Mouse (Mus musculus) heart, embryonic 15.5 days (tissue): ENCODE data around the gene Phrf1. TPM values are rescaled to one million over a fixed set of nuclear protein-coding genes. Genes with fewer than 3 reads are reported as not detected.

ENCODE experiments used
- ATAC-seq: fragments of 200-750 bp; cut with Nextera tagmentation; replicated peaks from 2 replicates; pipeline ENCODE4 v1.8.0; 2017; ENCODE audit warnings: low read depth, moderate TSS enrichment; ENCODE audit not compliant: insufficient number of reproducible peaks, insufficient read depth, low FRiP score
- H3K27ac ChIP-seq: fragments of 300-500 bp; sonication (generic); 2 replicates; pipeline ENCODE4 v1.5.1; 2015; ENCODE audit warnings: mild to moderate bottlenecking, inconsistent platforms
- H3K27me3 ChIP-seq: fragments of 300-500 bp; sonication (generic); 2 replicates; pipeline ENCODE4 v1.6.1; 2015; ENCODE audit warnings: inconsistent platforms
- H3K36me3 ChIP-seq: fragments of 300-500 bp; sonication (generic); 2 replicates; pipeline ENCODE4 v1.6.1; 2015; ENCODE audit warnings: mild to moderate bottlenecking, inconsistent platforms
- H3K4me1 ChIP-seq: fragments of 300-500 bp; sonication (generic); replicated peaks from 2 replicates; pipeline ENCODE4 v1.6.1; 2015; ENCODE audit warnings: inconsistent platforms
- H3K4me2 ChIP-seq: fragments of 300-500 bp; sonication (generic); 2 replicates; pipeline ENCODE4 v1.6.1; 2015; ENCODE audit warnings: inconsistent platforms, mild to moderate bottlenecking, moderate library complexity
- H3K4me3 ChIP-seq: fragments of 300-500 bp; sonication (generic); 2 replicates; pipeline ENCODE4 v1.5.1; 2015; ENCODE audit warnings: mild to moderate bottlenecking, inconsistent platforms
- H3K9ac ChIP-seq: fragments of 300-500 bp; sonication (generic); 2 replicates; pipeline ENCODE4 v1.6.1; 2015; ENCODE audit warnings: mild to moderate bottlenecking, inconsistent platforms
- H3K9me3 ChIP-seq: fragments of 300-500 bp; sonication (generic); replicated peaks from 2 replicates; pipeline ENCODE4 v1.6.1; 2016; ENCODE audit warnings: inconsistent platforms
- WGBS: fragments of 180-500 bp; shearing (Covaris S2); methylation state at CpG from one replicate; pipeline ENCODE4 v1.1.7; 2015; ENCODE audit warnings: mixed read lengths; 5-methylcytosine and 5-hydroxymethylcytosine counted together
- polyA plus RNA-seq: library from polyadenylated mRNA; unstranded; fragments of >200 nt; fragmentation: Nextera tagmentation; extraction: Ambion mirVana; gene quantifications from 2 replicates; pipeline ENCODE4 v1.2.1, GENCODE M21; 2015

The Phrf1 gene
- polyA plus RNA-seq, 1 experiment from 2014 or later: 36.7 TPM

GRCm38 (mm10) chr7:141277701-141278678 lies 49.4 kb downstream of the Phrf1 start:
- WGBS: 78% methylated on average over 11 of the region's 11 CpGs
- Histone ChIP-seq H3K9ac (no peak overlapping the region), H3K9me3 (no peaks in the 10 kb centered on the region), H3K4me2 (peak overlapping the region; percentile 97; the same call in 1 of the 2 replicates), H3K36me3 (no peaks in the 10 kb centered on the region), H3K4me1 (peaks cover 11% of the 10 kb centered on the region), H3K27ac (no peak overlapping the region), H3K4me3 (peak overlapping the region; percentile 52; the same call in 1 of the 2 replicates), H3K27me3 (peaks cover 25% of the 10 kb centered on the region)
- ATAC-seq: peak; percentile 21

- no peak within 1 kb of the TSS for H3K27ac ChIP-seq
- peak; percentile 30; the same call in 1 of the 2 replicates for ATAC-seq
These were observed 50.4 kb downstream of the Phrf1 start, which contains the start of gene Sct for GRCm38 (mm10) chr7:141278766-141279590. TSS of gene Sct (minus strand) at chr7:141279133.

GRCm38 (mm10) chr7:141281442-141281841 lies 52.9 kb downstream of the Phrf1 start:
- no peaks in the 10 kb centered on the region for H3K36me3 ChIP-seq
- H3K27ac ChIP-seq: no peak overlapping the region
- peaks cover 20% of the 10 kb centered on the region for H3K27me3 ChIP-seq
- no peak overlapping the region for H3K9ac ChIP-seq
- peaks cover 11% of the 10 kb centered on the region for H3K4me1 ChIP-seq
- WGBS: 74% methylated on average over 6 of the region's 6 CpGs
- H3K4me3 ChIP-seq: no peak overlapping the region
- no peaks in the 10 kb centered on the region for H3K9me3 ChIP-seq
- ATAC-seq: no peak
- no peak overlapping the region for H3K4me2 ChIP-seq

More at GRCm38 (mm10) chr7:141278766-141279590, 50.4 kb downstream of the Phrf1 start, which contains the start of gene Sct:
- 3% methylated on average over 46 of the region's 46 CpGs for WGBS
- H3K9ac ChIP-seq: peak within 1 kb of the TSS; percentile 57
- H3K9me3 ChIP-seq: no peaks in the 10 kb centered on the region
- peaks cover 11% of the 10 kb centered on the region for H3K4me1 ChIP-seq
- peak within 1 kb of the TSS; percentile 97 for H3K4me2 ChIP-seq
- peaks cover 25% of the 10 kb centered on the region for H3K27me3 ChIP-seq
- H3K36me3 ChIP-seq: no peaks in the 10 kb centered on the region
- H3K4me3 ChIP-seq: peak within 1 kb of the TSS; percentile 52

- no peak for ATAC-seq
- Histone ChIP-seq H3K9me3 (no peaks in the 10 kb centered on the region), H3K36me3 (no peaks in the 10 kb centered on the region), H3K9ac (no peak overlapping the region), H3K27ac (no peak overlapping the region), H3K4me3 (no peak overlapping the region), H3K4me1 (peaks cover 11% of the 10 kb centered on the region), H3K27me3 (peaks cover 20% of the 10 kb centered on the region), H3K4me2 (no peak overlapping the region)
- WGBS: 74% methylated on average over 4 of the region's 4 CpGs
These were observed 54.2 kb downstream of the Phrf1 start for GRCm38 (mm10) chr7:141282756-141283155.

GRCm38 (mm10) chr7:141288042-141288441 lies 59.5 kb downstream of the Phrf1 start:
- H3K27ac ChIP-seq: no peak overlapping the region
- H3K27me3 ChIP-seq: peaks cover 26% of the 10 kb centered on the region
- no peak overlapping the region for H3K4me3 ChIP-seq
- no peaks in the 10 kb centered on the region for H3K9me3 ChIP-seq
- H3K4me1 ChIP-seq: peaks cover 10% of the 10 kb centered on the region
- no peak for ATAC-seq
- H3K36me3 ChIP-seq: no peaks in the 10 kb centered on the region
- H3K9ac ChIP-seq: no peak overlapping the region
- 63% methylated on average over 3 of the region's 3 CpGs for WGBS
- no peak overlapping the region for H3K4me2 ChIP-seq

- no peak within 1 kb of the TSS for H3K27ac ChIP-seq
- H3K36me3 ChIP-seq: no peaks in the 10 kb centered on the region
These were observed 63.5 kb downstream of the Phrf1 start, which contains the start of gene Drd4 for GRCm38 (mm10) chr7:141291921-141292582. TSS of gene Drd4 (plus strand) at chr7:141292006.

GRCm38 (mm10) chr7:141292583-141293388 lies 64.2 kb downstream of the Phrf1 start:
- H3K9me3 ChIP-seq: no peaks in the 10 kb centered on the region
- H3K36me3 ChIP-seq: no peaks in the 10 kb centered on the region
- H3K4me1 ChIP-seq: peaks cover 28% of the 10 kb centered on the region
- peaks cover 56% of the 10 kb centered on the region for H3K27me3 ChIP-seq
- peak overlapping the region; percentile 51 for H3K4me3 ChIP-seq
- no peak overlapping the region for H3K9ac ChIP-seq
- no peak overlapping the region for H3K27ac ChIP-seq
- H3K4me2 ChIP-seq: peak overlapping the region; percentile 83; the same call in 1 of the 2 replicates
- no peak for ATAC-seq
- 38% methylated on average over 15 of the region's 15 CpGs for WGBS

More at GRCm38 (mm10) chr7:141291921-141292582, 63.5 kb downstream of the Phrf1 start, which contains the start of gene Drd4:
- ATAC-seq: no peak; the same call in 1 of the 2 replicates
- Histone ChIP-seq H3K9me3 (no peaks in the 10 kb centered on the region), H3K4me2 (peak within 1 kb of the TSS; percentile 83), H3K4me3 (peak within 1 kb of the TSS; percentile 51), H3K27me3 (peaks cover 56% of the 10 kb centered on the region), H3K9ac (peak within 1 kb of the TSS; percentile 47), H3K4me1 (peaks cover 28% of the 10 kb centered on the region)
- WGBS: 3% methylated on average over 46 of the region's 46 CpGs

- H3K27ac ChIP-seq: no peak overlapping the region
- 0 out of 2 replicates have a peak, but pooled peaks have one; percentile 27 for ATAC-seq
- peak overlapping the region; percentile 42 for H3K4me3 ChIP-seq
- H3K4me2 ChIP-seq: peak overlapping the region; percentile 72
- 1% methylated on average over 51 of the region's 53 CpGs for WGBS
- no peaks in the 10 kb centered on the region for H3K36me3 ChIP-seq
- peak overlapping the region; percentile 20 for H3K9ac ChIP-seq
- no peaks in the 10 kb centered on the region for H3K9me3 ChIP-seq
- H3K4me1 ChIP-seq: peaks cover 28% of the 10 kb centered on the region
- peaks cover 56% of the 10 kb centered on the region for H3K27me3 ChIP-seq
These were observed 65.4 kb downstream of the Phrf1 start for GRCm38 (mm10) chr7:141293852-141294471.

GRCm38 (mm10) chr7:141294479-141294878 lies 65.9 kb downstream of the Phrf1 start:
- Histone ChIP-seq H3K4me3 (peak overlapping the region; percentile 42), H3K4me2 (peak overlapping the region; percentile 72), H3K9ac (no peak overlapping the region), H3K27me3 (peaks cover 56% of the 10 kb centered on the region), H3K9me3 (no peaks in the 10 kb centered on the region), H3K36me3 (0 out of 2 replicates have a peak, but pooled peaks cover 3% of the 10 kb centered on the region), H3K4me1 (peaks cover 28% of the 10 kb centered on the region), H3K27ac (no peak overlapping the region)
- WGBS: 2% methylated on average over 18 of the region's 22 CpGs
- no peak for ATAC-seq
